Mouse (Mus musculus): ENCODE data around the gene Frat2.

The Frat2 gene

DNA sequence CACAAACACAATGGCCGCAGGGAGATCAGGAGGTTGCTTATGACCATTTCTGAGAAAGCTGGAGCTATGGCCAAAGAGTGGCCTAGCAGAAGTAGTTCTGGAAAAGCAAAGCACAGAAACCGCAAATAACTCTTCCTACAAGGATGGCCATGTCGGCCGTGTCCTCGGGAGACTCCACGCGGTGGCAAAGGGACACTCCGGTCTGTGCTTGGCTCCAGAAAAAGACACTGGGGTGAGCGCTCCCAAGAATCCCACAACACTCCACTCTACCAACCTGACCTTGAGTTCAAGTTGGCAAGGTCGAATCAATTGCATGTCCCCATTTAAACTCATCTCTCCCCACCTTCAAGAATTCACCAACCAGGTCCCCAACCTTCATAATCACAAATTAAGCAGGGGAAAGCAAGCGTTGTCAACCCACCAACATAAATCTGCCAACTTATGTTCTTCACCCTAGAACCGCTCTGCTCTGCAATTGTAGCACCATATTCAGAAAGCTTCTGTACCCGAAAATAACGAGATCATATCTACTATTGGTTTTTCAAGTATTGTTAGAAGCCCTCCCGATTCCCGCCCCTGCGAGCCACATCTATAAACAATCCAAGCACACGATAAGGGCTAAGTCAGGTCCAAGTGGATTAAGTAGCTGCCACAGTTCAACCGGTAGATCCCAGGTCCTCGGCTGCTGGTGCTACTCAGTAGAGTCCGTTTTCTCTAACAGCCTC is 1.4 kb downstream of the Frat2 start:
- DNase-seq (ENCODE audit: extremely low read depth, low read depth, low spot score), result no peak

DNA sequence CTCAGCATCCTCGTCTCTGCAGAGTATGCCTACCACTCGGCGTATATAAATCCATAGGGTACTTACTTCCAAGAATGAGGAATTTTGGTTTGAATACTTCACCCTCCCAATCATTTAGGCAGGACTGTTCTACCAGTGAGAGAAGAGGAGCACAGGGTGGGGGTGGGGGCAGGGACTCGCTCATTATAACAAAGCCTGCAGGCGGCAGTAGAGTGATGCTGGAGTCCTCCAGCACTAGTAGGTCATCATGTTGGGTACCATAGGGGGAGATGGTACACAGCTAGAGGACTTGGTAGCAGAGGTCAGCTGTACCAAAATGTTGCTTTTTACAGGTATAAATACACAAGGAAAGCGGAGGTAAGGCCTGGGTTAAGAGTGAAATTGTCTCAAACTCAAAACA is 3.6 kb downstream of the Frat2 start:
- DNase-seq (ENCODE audit: extremely low read depth, low read depth, low spot score), result no peak

DNA sequence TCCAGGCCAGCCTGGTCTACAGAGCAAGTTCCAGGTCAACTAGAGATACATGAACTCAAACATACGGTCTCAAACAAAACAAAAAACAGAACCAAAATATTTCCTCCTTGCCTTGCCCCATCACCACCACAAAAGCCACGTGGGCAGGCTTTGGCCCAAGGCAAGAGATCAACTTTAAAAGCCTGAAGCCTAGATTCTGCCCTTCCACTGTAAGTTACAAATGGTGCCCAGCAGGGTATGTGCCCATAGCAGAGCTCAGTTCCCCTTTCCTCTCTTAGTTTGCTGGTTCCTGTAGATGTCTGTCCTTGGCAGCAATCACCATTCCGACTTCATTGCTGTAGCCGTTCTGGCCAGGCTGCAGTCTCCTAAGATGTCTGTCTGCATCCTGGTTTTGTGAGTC is 5.2 kb downstream of the Frat2 start:
- DNase-seq (ENCODE audit: extremely low read depth, low read depth, low spot score), result no peak

GRCm38 (mm10) chr19:41842196-41842595 is 5.7 kb downstream of the Frat2 start:
- DNase-seq (ENCODE audit: extremely low read depth, low read depth, low spot score), result no peak

DNA sequence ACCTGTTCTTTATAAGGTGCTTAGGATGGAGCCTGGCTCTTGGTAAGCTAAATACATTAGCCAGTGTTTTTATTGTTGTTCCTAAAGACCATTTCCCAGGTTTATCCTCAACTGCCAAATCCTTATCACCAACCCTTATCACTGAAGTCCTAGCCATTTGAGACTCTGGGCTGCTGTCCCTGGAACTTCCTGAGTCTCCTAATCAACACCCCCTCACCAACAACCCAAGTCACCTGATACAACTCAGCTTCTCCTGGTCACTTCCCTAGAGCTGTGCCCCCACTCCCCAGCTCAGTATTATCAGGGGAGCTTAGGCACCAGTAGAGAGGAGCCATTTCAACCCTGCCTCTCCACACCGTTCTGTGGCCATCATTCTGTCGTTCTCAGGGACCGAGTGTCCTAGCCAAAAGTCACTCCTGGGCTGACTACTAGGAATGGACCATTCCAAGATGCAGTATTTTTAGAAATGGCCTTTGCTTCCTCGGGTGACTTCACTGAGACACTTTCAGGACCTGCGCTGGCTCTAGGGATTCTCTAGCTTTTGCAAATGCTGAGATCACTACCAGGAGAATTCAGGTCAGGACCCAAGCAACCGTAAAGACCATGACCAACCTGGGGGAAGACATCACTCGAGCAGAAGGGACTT is 6.7 kb downstream of the Frat2 start:
- DNase-seq (ENCODE audit: extremely low read depth, low read depth, low spot score), result no peak

GRCm38 (mm10) chr19:41839685-41840084 is 8.2 kb downstream of the Frat2 start:
- DNase-seq (ENCODE audit: extremely low read depth, low read depth, low spot score), result no peak

DNA sequence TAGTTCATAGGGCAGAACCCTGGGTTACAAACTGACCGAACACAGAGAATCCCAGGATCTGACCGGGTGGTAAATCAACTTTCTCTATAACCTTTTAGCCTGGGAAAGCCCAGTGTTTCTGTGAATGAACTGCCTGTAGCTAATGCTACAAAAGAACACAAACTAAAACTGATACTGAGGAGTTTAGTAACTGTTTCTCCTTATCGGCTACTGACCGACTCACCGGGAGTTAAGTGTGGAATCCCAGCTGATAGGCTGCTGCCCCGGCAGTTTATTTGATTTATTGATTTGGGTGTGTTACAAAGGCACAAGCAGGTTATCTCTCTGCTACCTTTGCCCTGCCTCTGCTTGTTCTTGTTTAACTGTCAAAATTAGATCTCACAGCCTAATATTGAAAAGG is 9.1 kb downstream of the Frat2 start:
- DNase-seq (ENCODE audit: extremely low read depth, low read depth, low spot score), result no peak

DNA sequence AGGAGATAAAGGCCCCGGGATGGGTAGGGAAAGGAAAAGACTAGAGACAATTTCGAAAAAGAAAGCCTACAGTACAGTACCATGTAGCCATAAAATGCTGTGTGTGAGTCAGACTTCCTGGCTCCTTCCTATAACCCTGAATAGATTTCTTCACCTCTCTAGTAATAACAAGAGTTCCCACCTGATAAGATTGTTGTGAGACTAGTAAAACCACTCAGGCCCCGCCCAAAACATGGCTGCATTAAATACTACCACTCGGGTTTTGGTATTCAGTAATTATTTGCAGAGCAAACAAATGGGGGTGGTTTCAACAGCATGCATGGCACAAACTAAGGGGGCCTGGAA is 10.0 kb downstream of the Frat2 start:
- no peak for DNase-seq (ENCODE audit: extremely low read depth, low read depth, low spot score)

GRCm38 (mm10) chr19:41837194-41837916 is 10.6 kb downstream of the Frat2 start:
- DNase-seq (ENCODE audit: extremely low read depth, low read depth, low spot score), result no peak

GRCm38 (mm10) chr19:41836719-41837118 is 11.2 kb downstream of the Frat2 start:
- no peak for DNase-seq (ENCODE audit: extremely low read depth, low read depth, low spot score)

- DNase-seq (ENCODE audit: extremely low read depth, low read depth, low spot score), result no peak
These were observed 12.1 kb downstream of the Frat2 start for GRCm38 (mm10) chr19:41835816-41836215.

DNA sequence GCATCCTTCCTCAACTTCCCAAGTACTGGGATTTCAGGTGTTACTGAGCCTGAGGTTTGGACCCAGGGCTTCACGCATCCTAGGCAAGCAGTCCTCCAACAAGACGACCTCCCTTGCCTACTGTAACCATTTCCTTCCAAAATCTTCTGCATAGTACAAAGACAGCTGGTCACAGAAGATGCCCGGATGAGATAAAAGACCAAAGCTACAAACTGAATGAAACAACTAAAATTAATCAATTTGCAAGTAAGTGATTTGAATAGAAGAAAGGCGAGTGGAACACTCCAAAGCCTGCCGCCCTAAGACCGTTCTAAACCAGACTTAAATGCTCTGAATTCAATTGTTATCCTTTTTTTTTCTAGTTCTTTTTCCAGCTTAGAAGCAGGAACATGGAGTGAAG is 12.5 kb downstream of the Frat2 start:
- no peak for DNase-seq (ENCODE audit: extremely low read depth, low read depth, low spot score)

DNA sequence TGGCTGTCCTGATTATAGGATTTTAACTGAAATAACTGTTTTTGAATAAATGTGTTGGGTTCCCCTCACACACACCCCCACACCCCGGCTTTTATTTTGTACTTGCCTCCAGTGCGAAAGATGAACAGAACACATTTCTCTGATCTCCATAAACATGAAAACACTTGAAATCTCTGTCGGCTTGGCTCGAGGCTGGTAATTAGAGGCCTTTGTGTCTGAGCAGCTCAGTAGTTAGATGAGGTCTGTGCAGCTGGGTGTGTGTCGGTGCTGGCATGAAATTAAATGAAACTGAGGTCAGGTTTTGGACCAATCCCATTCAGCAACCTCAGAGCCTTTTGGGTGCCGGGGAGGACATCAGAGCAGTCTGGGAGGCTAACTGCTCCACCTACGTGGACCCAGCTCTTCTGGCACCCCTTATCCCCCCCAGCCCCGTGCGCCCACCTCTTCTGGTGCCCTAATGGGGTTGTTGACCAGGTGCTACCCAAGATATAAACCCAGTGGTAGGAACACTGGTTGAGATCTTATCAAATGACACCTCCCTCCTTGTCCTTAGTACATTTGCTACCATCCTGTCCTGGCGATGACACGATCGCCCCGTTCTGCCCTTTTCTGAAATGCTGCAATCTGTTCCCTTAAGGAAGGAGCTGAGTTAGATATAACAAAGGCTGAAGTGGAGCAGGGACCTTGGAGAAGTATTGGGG is 15.3 kb downstream of the Frat2 start:
- no peak for DNase-seq (ENCODE audit: extremely low read depth, low read depth, low spot score)

DNA sequence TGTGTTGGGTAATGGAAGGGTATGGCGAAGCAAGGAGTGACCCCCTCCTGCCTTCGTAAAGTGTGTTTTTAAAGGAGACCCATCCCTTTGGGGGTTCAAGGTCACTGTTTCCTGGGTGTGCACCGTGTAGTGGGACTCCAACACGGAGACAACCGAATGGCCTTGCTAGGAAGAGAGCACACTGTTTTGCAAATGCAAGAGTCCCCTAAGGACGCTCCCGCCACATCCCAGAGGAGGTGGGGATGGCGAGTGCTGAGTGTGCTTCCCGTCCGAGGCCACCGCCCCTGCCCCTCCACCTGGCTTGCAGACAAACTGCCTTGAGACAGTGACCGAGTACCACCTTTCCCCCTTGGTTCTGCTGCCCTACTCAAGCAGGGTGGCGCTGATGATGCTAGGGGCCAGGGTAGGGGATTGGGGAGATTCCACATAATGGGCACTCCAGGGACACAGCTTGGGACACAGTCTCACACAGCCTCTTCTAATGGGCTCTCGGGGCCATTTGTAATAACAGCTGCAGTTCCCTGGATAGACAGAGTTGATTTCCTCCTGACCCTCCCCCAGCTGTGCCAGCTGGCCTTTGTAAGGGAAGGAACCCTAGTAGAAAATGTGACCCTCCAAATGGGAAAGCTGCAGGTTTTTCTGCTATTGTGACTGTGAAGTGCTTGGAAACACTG is 16.1 kb downstream of the Frat2 start:
- DNase-seq (ENCODE audit: extremely low read depth, low read depth, low spot score), result no peak

GRCm38 (mm10) chr19:41831101-41831570 is 16.8 kb downstream of the Frat2 start:
- no peak for DNase-seq (ENCODE audit: extremely low read depth, low read depth, low spot score)

- no peak for DNase-seq (ENCODE audit: extremely low read depth, low read depth, low spot score)
These were observed 17.6 kb downstream of the Frat2 start for GRCm38 (mm10) chr19:41830106-41831031.

- DNase-seq (ENCODE audit: extremely low read depth, low read depth, low spot score), result no peak
These were observed 18.4 kb downstream of the Frat2 start, which contains the start of gene Frat1 for GRCm38 (mm10) chr19:41829381-41830105. TSS of gene Frat1 (plus strand) at chr19:41829970.

GRCm38 (mm10) chr19:41828941-41829340 is 19.0 kb downstream of the Frat2 start:
- no peak for DNase-seq (ENCODE audit: extremely low read depth, low read depth, low spot score)

DNA sequence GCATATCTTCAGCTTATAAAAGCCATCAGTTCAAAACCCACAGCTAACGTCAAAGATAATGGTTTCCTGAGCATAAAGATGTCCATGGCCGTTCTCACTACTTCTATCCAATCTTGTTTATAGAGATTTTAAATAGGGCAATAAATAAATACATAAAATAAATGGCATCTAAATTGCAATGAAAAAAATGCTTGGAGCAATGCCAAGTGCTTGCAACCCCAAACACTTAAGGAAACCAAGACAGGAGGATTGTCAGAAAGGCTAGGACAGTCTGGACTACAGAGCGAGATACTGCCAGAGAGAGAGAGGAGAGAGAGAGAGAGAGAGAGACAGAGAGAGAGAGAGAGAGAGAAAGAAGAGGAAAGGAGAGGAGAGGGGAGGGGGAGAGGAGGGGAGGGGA is 21.4 kb downstream of the Frat2 start:
- no peak for DNase-seq (ENCODE audit: extremely low read depth, low read depth, low spot score)

Data from fat pad, adult 2 months (tissue).